Mouse (Mus musculus): ENCODE results near the gene Olfr1221. TPM values are rescaled to one million over a fixed set of nuclear protein-coding genes. Genes with fewer than 3 reads are reported as not detected.

Gene Olfr1221
- polyA plus RNA-seq, 1 experiment from 2014 or later: not detected

GRCm38 (mm10) chr2:89081487-89081886 lies 35.6 kb downstream of the Olfr1221 start:
- no peak overlapping the region for H3K4me2 ChIP-seq
- no peaks in the 10 kb centered on the region for H3K36me3 ChIP-seq (ENCODE audit: control insufficient read depth, insufficient read depth, low read length)
- H3K27ac ChIP-seq (ENCODE audit: low read depth, low read length): no peak overlapping the region
- no peaks in the 10 kb centered on the region for H3K9me3 ChIP-seq (replicated peaks; ENCODE audit: control insufficient read depth, low read length)
- H3K4me1 ChIP-seq (ENCODE audit: control insufficient read depth, insufficient read depth, low read length): no peaks in the 10 kb centered on the region
- H3K9ac ChIP-seq (ENCODE audit: low read depth, low read length): no peak overlapping the region
- no peak overlapping the region for H3K4me3 ChIP-seq (ENCODE audit: low read depth, low read length)
- no peak for ATAC-seq (replicated peaks; ENCODE audit: insufficient number of reproducible peaks, low FRiP score, low TSS enrichment)
- no peaks in the 10 kb centered on the region for H3K27me3 ChIP-seq (ENCODE audit: control insufficient read depth, insufficient read depth, low read length)

DNA sequence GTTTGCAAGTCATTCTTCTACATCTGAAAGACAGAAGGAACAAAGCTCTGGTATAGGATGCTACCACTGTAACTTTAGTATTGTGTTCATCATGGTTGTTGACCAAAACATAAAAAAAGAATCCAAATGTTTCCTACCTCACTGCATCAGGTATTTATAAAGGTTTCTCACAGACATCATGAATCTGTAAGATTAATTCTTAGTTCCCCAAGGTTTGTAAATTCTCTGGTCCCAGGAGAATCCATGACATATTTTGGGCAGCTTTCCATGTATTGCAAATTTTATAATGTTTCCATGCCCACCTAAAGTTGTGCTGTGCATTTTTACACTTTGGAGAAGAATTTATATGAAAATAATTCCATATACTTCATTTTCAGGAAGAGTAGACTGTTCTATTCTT lies 56.0 kb downstream of the Olfr1221 start, which contains the start of gene Olfr1218:
Gene Olfr1218 (minus strand): TSS at position 101 of the 400 bp plus-strand sequence.
- H3K36me3 ChIP-seq (ENCODE audit: control insufficient read depth, insufficient read depth, low read length): no peaks in the 10 kb centered on the region
- ATAC-seq (replicated peaks; ENCODE audit: insufficient number of reproducible peaks, low FRiP score, low TSS enrichment): no peak
- no peaks in the 10 kb centered on the region for H3K4me1 ChIP-seq (ENCODE audit: control insufficient read depth, insufficient read depth, low read length)
- H3K9ac ChIP-seq (ENCODE audit: low read depth, low read length): no peak within 1 kb of the TSS
- no peak within 1 kb of the TSS for H3K4me2 ChIP-seq
- H3K27me3 ChIP-seq (ENCODE audit: control insufficient read depth, insufficient read depth, low read length): no peaks in the 10 kb centered on the region
- no peaks in the 10 kb centered on the region for H3K9me3 ChIP-seq (replicated peaks; ENCODE audit: control insufficient read depth, low read length)
- no peak within 1 kb of the TSS for H3K27ac ChIP-seq (ENCODE audit: low read depth, low read length)
- H3K4me3 ChIP-seq (ENCODE audit: low read depth, low read length): no peak within 1 kb of the TSS

Other genes with a start within 250 kb of the Olfr1221 start
- not detected in 2 replicates for gene Olfr1208, start 215.0 kb downstream of the Olfr1221 start, polyA plus RNA-seq (2014; fragmentation: Nextera tagmentation; extraction: Ambion mirVana)
- gene Olfr1209, start 202.1 kb downstream of the Olfr1221 start, polyA plus RNA-seq (2014; fragmentation: Nextera tagmentation; extraction: Ambion mirVana): not detected in 2 replicates
- gene Olfr1211, start 179.2 kb downstream of the Olfr1221 start, polyA plus RNA-seq (2014; fragmentation: Nextera tagmentation; extraction: Ambion mirVana): not detected in 2 replicates
- not detected in 2 replicates for gene Olfr1212, start 163.3 kb downstream of the Olfr1221 start, polyA plus RNA-seq (2014; fragmentation: Nextera tagmentation; extraction: Ambion mirVana)
- not detected in 2 replicates for gene Gm13762, start 137.0 kb downstream of the Olfr1221 start, polyA plus RNA-seq (2014; fragmentation: Nextera tagmentation; extraction: Ambion mirVana)
- not detected in 2 replicates for gene Olfr1214, start 124.6 kb downstream of the Olfr1221 start, polyA plus RNA-seq (2014; fragmentation: Nextera tagmentation; extraction: Ambion mirVana)
- not detected in 2 replicates for gene Olfr1215, start 110.3 kb downstream of the Olfr1221 start, polyA plus RNA-seq (2014; fragmentation: Nextera tagmentation; extraction: Ambion mirVana)
- not detected in 2 replicates for gene Olfr1216, start 98.9 kb downstream of the Olfr1221 start, polyA plus RNA-seq (2014; fragmentation: Nextera tagmentation; extraction: Ambion mirVana)
- not detected in 2 replicates for gene Olfr1217, start 85.2 kb downstream of the Olfr1221 start, polyA plus RNA-seq (2014; fragmentation: Nextera tagmentation; extraction: Ambion mirVana)
- gene Olfr1218, start 56.1 kb downstream of the Olfr1221 start, polyA plus RNA-seq (2014; fragmentation: Nextera tagmentation; extraction: Ambion mirVana): not detected in 2 replicates
- gene Olfr1219, start 33.8 kb downstream of the Olfr1221 start, polyA plus RNA-seq (2014; fragmentation: Nextera tagmentation; extraction: Ambion mirVana): not detected in 2 replicates
- not detected in 2 replicates for gene Olfr1220, start 10.4 kb downstream of the Olfr1221 start, polyA plus RNA-seq (2014; fragmentation: Nextera tagmentation; extraction: Ambion mirVana)
- not detected in 2 replicates for gene Olfr1222, start 15.8 kb upstream of the Olfr1221 start, polyA plus RNA-seq (2014; fragmentation: Nextera tagmentation; extraction: Ambion mirVana)
- not detected in 2 replicates for gene Olfr1223, start 34.3 kb upstream of the Olfr1221 start, polyA plus RNA-seq (2014; fragmentation: Nextera tagmentation; extraction: Ambion mirVana)
- not detected in 2 replicates for gene Olfr1224-ps1, start 46.8 kb upstream of the Olfr1221 start, polyA plus RNA-seq (2014; fragmentation: Nextera tagmentation; extraction: Ambion mirVana)
- not detected in 2 replicates for gene Olfr1225, start 57.4 kb upstream of the Olfr1221 start, polyA plus RNA-seq (2014; fragmentation: Nextera tagmentation; extraction: Ambion mirVana)
- not detected in 2 replicates for gene Olfr1226, start 82.8 kb upstream of the Olfr1221 start, polyA plus RNA-seq (2014; fragmentation: Nextera tagmentation; extraction: Ambion mirVana)
- gene Olfr1228, start 136.8 kb upstream of the Olfr1221 start, polyA plus RNA-seq (2014; fragmentation: Nextera tagmentation; extraction: Ambion mirVana): not detected in 2 replicates
- not detected in 2 replicates for gene Olfr1229, start 170.7 kb upstream of the Olfr1221 start, polyA plus RNA-seq (2014; fragmentation: Nextera tagmentation; extraction: Ambion mirVana)
- not detected in 2 replicates for gene Olfr1230, start 180.0 kb upstream of the Olfr1221 start, polyA plus RNA-seq (2014; fragmentation: Nextera tagmentation; extraction: Ambion mirVana)
- not detected in 2 replicates for gene Olfr1231, start 189.8 kb upstream of the Olfr1221 start, polyA plus RNA-seq (2014; fragmentation: Nextera tagmentation; extraction: Ambion mirVana)
- gene Olfr1232, start 212.4 kb upstream of the Olfr1221 start, polyA plus RNA-seq (2014; fragmentation: Nextera tagmentation; extraction: Ambion mirVana): not detected in 2 replicates
- gene Olfr1233, start 225.1 kb upstream of the Olfr1221 start, polyA plus RNA-seq (2014; fragmentation: Nextera tagmentation; extraction: Ambion mirVana): not detected in 2 replicates
- not detected in 2 replicates for gene Olfr1234, start 247.6 kb upstream of the Olfr1221 start, polyA plus RNA-seq (2014; fragmentation: Nextera tagmentation; extraction: Ambion mirVana)